In genomic region chr15:52565449-52565851, GRCm38 (mm10) we compare ENCODE assay signal across 10 mouse cellular contexts.
DNase-seq lines count a peak whose midpoint lies in the region; ATAC-seq lines count a peak whose summit lies in the region.
"Had no signal": no experiment of that assay in that cellular context is flagged by ENCODE, and none has a peak within 500 bp of the region (broad histone marks: within the 10 kb centered on the region; RNA-seq: fewer than 3 reads in every experiment).

No protein-coding gene starts in this region.

- peak; percentile 92 for ATAC-seq in monocyte, adult 5-6 weeks (replicated peaks; ENCODE audit: insufficient number of reproducible peaks, low FRiP score, low TSS enrichment, poor library complexity, severe bottlenecking)
- ATAC-seq: midbrain, embryonic 13.5 days had no signal

- DNase-seq in CD4-positive helper T cell, adult 2 months (ENCODE audit: low read depth, low spot score), result peak; percentile 11
- DNase-seq in c-Kit-positive CD71-negative TER-119-negative erythroid progenitor cells, embryonic 14.5 days (ENCODE audit: low read depth), result peak; percentile 12
- DNase-seq in layer of hippocampus, adult 18-20 months (ENCODE audit: low spot score in 2 of 2), result peak; percentile 22 to 62
- DNase-seq in heart, adult 9 months (ENCODE audit: low spot score in 2 of 2), result no peak
- DNase-seq in adrenal gland, postnatal 36 days, result no peak
- no peak for DNase-seq in c-Kit-positive CD71-positive TER-119-positive erythroid progenitor cells, embryonic 14.5 days (ENCODE audit: low spot score)
- DNase-seq: cerebellum, adult 8-10 months; lung, adult 18-20 months had no signal

Comparison
In these comparisons a context has a peak if more than half of its experiments do, and no peak if none do; other contexts are left out.
1. DNase-seq: peak in CD4-positive helper T cell, adult 2 months (single experiment), c-Kit-positive CD71-negative TER-119-negative erythroid progenitor cells, embryonic 14.5 days (single experiment) and layer of hippocampus, adult 18-20 months (2 of 2); none in heart, adult 9 months (0 of 2), adrenal gland, postnatal 36 days (0 of 2) and c-Kit-positive CD71-positive TER-119-positive erythroid progenitor cells, embryonic 14.5 days (single experiment).